Comparison of ENCODE assay signal across 7 mouse cellular contexts in genomic region chr13:111680679-111681078, GRCm38 (mm10). TPM values are rescaled to one million over a fixed set of nuclear protein-coding genes. Genes with fewer than 3 reads are reported as not detected.
DNase-seq lines count a peak whose midpoint lies in the region; ATAC-seq lines count a peak whose summit lies in the region.

Gene Mier3 (plus strand): TSS chr13:111680979.

- ATAC-seq in forebrain, embryonic 11.5 days (replicated peaks; ENCODE audit: low FRiP score) = no peak
- ATAC-seq in hindbrain, embryonic 15.5 days (ENCODE audit: low FRiP score, low read depth) = no peak
- ATAC-seq in midbrain, embryonic 11.5 days (ENCODE audit: low FRiP score) = no peak

- no peak within 1 kb of the TSS for H3K4me2 ChIP-seq in forebrain, embryonic 11.5 days (ENCODE audit: low read depth, low read length, severe bottlenecking)
- H3K4me2 ChIP-seq in hindbrain, embryonic 15.5 days = no peak within 1 kb of the TSS
- no peak within 1 kb of the TSS for H3K4me2 ChIP-seq in midbrain, embryonic 11.5 days

- WGBS in forebrain, embryonic 11.5 days = 91% methylated on average over 4 of the region's 4 CpGs
- 91% methylated on average over 4 of the region's 4 CpGs for WGBS in hindbrain, embryonic 15.5 days
- 82% methylated on average over 4 of the region's 4 CpGs for WGBS in midbrain, embryonic 11.5 days

- H3K9ac ChIP-seq in forebrain, embryonic 11.5 days (ENCODE audit: low read length) = no peak within 1 kb of the TSS
- no peak within 1 kb of the TSS for H3K9ac ChIP-seq in hindbrain, embryonic 15.5 days
- H3K9ac ChIP-seq in midbrain, embryonic 11.5 days (ENCODE audit: low read length) = no peak within 1 kb of the TSS

- H3K27me3 ChIP-seq in forebrain, embryonic 11.5 days (ENCODE audit: control insufficient read depth, insufficient read depth, low read length) = peaks cover 2% of the 10 kb centered on the region
- H3K27me3 ChIP-seq in hindbrain, embryonic 15.5 days = no peaks in the 10 kb centered on the region
- peaks cover 3% of the 10 kb centered on the region; the same call in 1 of the 2 replicates for H3K27me3 ChIP-seq in midbrain, embryonic 11.5 days (ENCODE audit: control insufficient read depth, insufficient read depth, low read length)

- H3K9me3 ChIP-seq in forebrain, embryonic 11.5 days (ENCODE audit: control insufficient read depth, low read length) = no peaks in the 10 kb centered on the region
- no peaks in the 10 kb centered on the region for H3K9me3 ChIP-seq in hindbrain, embryonic 15.5 days
- no peaks in the 10 kb centered on the region; the same call in 1 of the 2 replicates for H3K9me3 ChIP-seq in midbrain, embryonic 11.5 days (ENCODE audit: control insufficient read depth, low read length)

- H3K27ac ChIP-seq in forebrain, embryonic 11.5 days (ENCODE audit: low read depth, low read length) = no peak within 1 kb of the TSS
- H3K27ac ChIP-seq in hindbrain, embryonic 15.5 days (replicated peaks) = no peak within 1 kb of the TSS
- no peak within 1 kb of the TSS for H3K27ac ChIP-seq in midbrain, embryonic 11.5 days (ENCODE audit: low read depth, low read length)

- H3K4me3 ChIP-seq in forebrain, embryonic 11.5 days (ENCODE audit: low read depth, low read length) = no peak within 1 kb of the TSS
- H3K4me3 ChIP-seq in hindbrain, embryonic 15.5 days = no peak within 1 kb of the TSS
- no peak within 1 kb of the TSS for H3K4me3 ChIP-seq in midbrain, embryonic 11.5 days (ENCODE audit: low read depth, low read length)

- H3K4me1 ChIP-seq in forebrain, embryonic 11.5 days (replicated peaks; ENCODE audit: control insufficient read depth, insufficient read depth, low read length) = no peaks in the 10 kb centered on the region
- peaks cover 7% of the 10 kb centered on the region; the same call in 1 of the 2 replicates for H3K4me1 ChIP-seq in hindbrain, embryonic 15.5 days (replicated peaks)
- peaks cover 4% of the 10 kb centered on the region; the same call in 1 of the 2 replicates for H3K4me1 ChIP-seq in midbrain, embryonic 11.5 days (ENCODE audit: control insufficient read depth, insufficient read depth, low read length)

- no peaks in the 10 kb centered on the region for H3K36me3 ChIP-seq in forebrain, embryonic 11.5 days (ENCODE audit: control insufficient read depth, insufficient read depth, low read length)
- H3K36me3 ChIP-seq in hindbrain, embryonic 15.5 days = no peaks in the 10 kb centered on the region
- no peaks in the 10 kb centered on the region for H3K36me3 ChIP-seq in midbrain, embryonic 11.5 days (ENCODE audit: control insufficient read depth, insufficient read depth, low read length)

- no peak for DNase-seq in urinary bladder, adult 2 months (ENCODE audit: low spot score)
- no peak for DNase-seq in urinary bladder, postnatal 14 days (ENCODE audit: low spot score)
- DNase-seq in forebrain, embryonic 11.5 days (ENCODE audit: low spot score) = no peak
- peak; percentile 60 for DNase-seq in midbrain, embryonic 11.5 days (ENCODE audit: low spot score, missing footprints)
- DNase-seq in thymus, postnatal 10 days (ENCODE audit: low spot score in 2 of 2) = no peak
- DNase-seq in cerebellum, postnatal 10 days = no peak

RNA-seq across cellular contexts. Expression of gene Mier3, which starts in this region (rescaled TPM):
- polyA plus RNA-seq in urinary bladder, adult 2 months (2012; rRNA removed) = 11.0 and 11.9 TPM in 2 replicates
- 22.8 and 25.3 TPM in 2 replicates for polyA plus RNA-seq in forebrain, embryonic 11.5 days (2014; fragmentation: Nextera tagmentation; extraction: Ambion mirVana)
- polyA plus RNA-seq in hindbrain, embryonic 15.5 days (2015; fragmentation: Nextera tagmentation; extraction: Ambion mirVana) = 16.2 and 16.9 TPM in 2 replicates
- 25.6 and 29.9 TPM in 2 replicates for polyA plus RNA-seq in midbrain, embryonic 11.5 days (2014; fragmentation: Nextera tagmentation; extraction: Ambion mirVana)
